In genomic region chr10:130263203-130263602, GRCm38 (mm10) we compare ENCODE assay signal across 13 mouse cellular contexts. TPM values are rescaled to one million over a fixed set of nuclear protein-coding genes. Genes with fewer than 3 reads are reported as not detected.
A peak's percentile ranks its signal among the peaks of the same experiment; 100 is the strongest.
DNase-seq lines count a peak whose midpoint lies in the region; ATAC-seq lines count a peak whose summit lies in the region.
"Had no signal": no experiment of that assay in that cellular context is flagged by ENCODE, and none has a peak within 500 bp of the region (broad histone marks: within the 10 kb centered on the region; RNA-seq: fewer than 3 reads in every experiment).

No protein-coding gene starts in this region.

- peak; percentile 9 to 23 for DNase-seq in frontal cortex, adult 2 months (ENCODE audit: extremely low spot score in 1 of 2, low spot score in 1 of 2)
- DNase-seq in left cerebral cortex, postnatal 14 days (ENCODE audit: low spot score in 2 of 2): peak; percentile 13 to 19
- DNase-seq in right cerebral cortex, postnatal 25 days: peak; percentile 14
- no peak for DNase-seq in kidney, adult 8-10 months
- no peak for DNase-seq in heart, postnatal 36 days
- no peak for DNase-seq in heart, embryonic 10.5 days (ENCODE audit: low spot score)
- DNase-seq: heart, adult 18-20 months; kidney, postnatal 36 days had no signal

- no peak overlapping the region for H3K4me2 ChIP-seq in hindbrain, embryonic 13.5 days
- H3K4me2 ChIP-seq in hindbrain, embryonic 12.5 days (replicated peaks): no peak overlapping the region

- peaks cover 4% of the 10 kb centered on the region; the same call in 1 of the 2 replicates for H3K4me1 ChIP-seq in hindbrain, embryonic 13.5 days (replicated peaks)
- H3K4me1 ChIP-seq in hindbrain, embryonic 12.5 days: no peaks in the 10 kb centered on the region
- H3K4me1 ChIP-seq in heart, embryonic 10.5 days: no peaks in the 10 kb centered on the region

- no peak overlapping the region for H3K4me3 ChIP-seq in hindbrain, embryonic 13.5 days
- no peak overlapping the region for H3K4me3 ChIP-seq in hindbrain, embryonic 12.5 days
- no peak overlapping the region for H3K4me3 ChIP-seq in heart, embryonic 10.5 days

- 31% methylated on average over 4 of the region's 4 CpGs for WGBS in hindbrain, embryonic 13.5 days
- 53% methylated on average over 4 of the region's 4 CpGs for WGBS in hindbrain, embryonic 12.5 days
- WGBS in heart, embryonic 10.5 days: 66% methylated on average over 4 of the region's 4 CpGs

- no peak overlapping the region for H3K9ac ChIP-seq in hindbrain, embryonic 13.5 days
- H3K9ac ChIP-seq in hindbrain, embryonic 12.5 days: no peak overlapping the region

- H3K27ac ChIP-seq in hindbrain, embryonic 13.5 days: no peak overlapping the region
- no peak overlapping the region for H3K27ac ChIP-seq in hindbrain, embryonic 12.5 days
- H3K27ac ChIP-seq in heart, embryonic 10.5 days: no peak overlapping the region

- no peaks in the 10 kb centered on the region for H3K36me3 ChIP-seq in hindbrain, embryonic 13.5 days
- no peaks in the 10 kb centered on the region for H3K36me3 ChIP-seq in hindbrain, embryonic 12.5 days
- no peaks in the 10 kb centered on the region for H3K36me3 ChIP-seq in heart, embryonic 10.5 days

- H3K27me3 ChIP-seq in hindbrain, embryonic 13.5 days: no peaks in the 10 kb centered on the region
- no peaks in the 10 kb centered on the region for H3K27me3 ChIP-seq in hindbrain, embryonic 12.5 days
- H3K27me3 ChIP-seq in heart, embryonic 10.5 days (ENCODE audit: insufficient read depth, poor library complexity, severe bottlenecking): no peaks in the 10 kb centered on the region
- H3K27me3 ChIP-seq: CH12.LX had no signal

- no peaks in the 10 kb centered on the region for H3K9me3 ChIP-seq in hindbrain, embryonic 13.5 days
- H3K9me3 ChIP-seq in hindbrain, embryonic 12.5 days (replicated peaks): no peaks in the 10 kb centered on the region
- no peaks in the 10 kb centered on the region for H3K9me3 ChIP-seq in heart, embryonic 10.5 days

- intact Hi-C loops in left cerebral cortex, postnatal 14 days (cut with DNase I): no loop called here
- intact Hi-C loops in heart, postnatal 36 days (cut with DNase I): no loop called here

- ATAC-seq in hindbrain, embryonic 13.5 days (ENCODE audit: low FRiP score): peak; percentile 61; the same call in 1 of the 2 replicates
- ATAC-seq in hindbrain, embryonic 12.5 days (ENCODE audit: low FRiP score): no peak

RNA-seq across cellular contexts. Expression of gene Neurod4, which starts 16.8 kb away (rescaled TPM):
- polyA plus RNA-seq in hindbrain, embryonic 13.5 days (2015; fragmentation: Nextera tagmentation; extraction: Ambion mirVana): 2.7 and 6.7 TPM in 2 replicates
- polyA plus RNA-seq in hindbrain, embryonic 12.5 days (2016; fragmentation: Nextera tagmentation; extraction: Ambion mirVana): 7.8 and 8.6 TPM in 2 replicates
- 0.30 and 0.46 TPM in 2 replicates for polyA plus RNA-seq in frontal cortex, adult 2 months (2012; rRNA removed)
- under 1 TPM; 0.33 to 0.34 TPM for total RNA-seq in left cerebral cortex, postnatal 14 days (2021)
- total RNA-seq in heart, postnatal 36 days (2021): not detected
- 0.06 and 0.28 TPM in 2 replicates for polyA plus RNA-seq in heart, embryonic 10.5 days (2016; fragmentation: Nextera tagmentation; extraction: Ambion mirVana)
- total RNA-seq: heart, adult 18-20 months had no signal
- polyA plus RNA-seq: liver, embryonic 16.5 days; testis, adult 2 months had no signal

RNA-seq across cellular contexts. Expression of gene Olfr827, which starts 49.0 kb away (rescaled TPM):
- polyA plus RNA-seq in hindbrain, embryonic 13.5 days (2015; fragmentation: Nextera tagmentation; extraction: Ambion mirVana): not detected in 2 replicates
- not detected in 2 replicates for polyA plus RNA-seq in hindbrain, embryonic 12.5 days (2016; fragmentation: Nextera tagmentation; extraction: Ambion mirVana)
- not detected in 2 replicates for polyA plus RNA-seq in frontal cortex, adult 2 months (2012; rRNA removed)
- not detected for total RNA-seq in left cerebral cortex, postnatal 14 days (2021)
- not detected for total RNA-seq in heart, postnatal 36 days (2021)
- not detected in 2 replicates for polyA plus RNA-seq in heart, embryonic 10.5 days (2016; fragmentation: Nextera tagmentation; extraction: Ambion mirVana)
- total RNA-seq: CH12.LX; heart, adult 18-20 months had no signal
- polyA plus RNA-seq: liver, embryonic 16.5 days; testis, adult 2 months had no signal

RNA-seq across cellular contexts. Expression of gene Tespa1, which starts 59.5 kb away (rescaled TPM):
- polyA plus RNA-seq in hindbrain, embryonic 13.5 days (2015; fragmentation: Nextera tagmentation; extraction: Ambion mirVana): not detected in 2 replicates
- polyA plus RNA-seq in hindbrain, embryonic 12.5 days (2016; fragmentation: Nextera tagmentation; extraction: Ambion mirVana): 0.31 TPM in 1 of 2 replicates, not detected in the other
- 0.12 and 0.13 TPM in 2 replicates for polyA plus RNA-seq in frontal cortex, adult 2 months (2012; rRNA removed)
- 1 to 10 TPM; 2.7 to 3.7 TPM for total RNA-seq in left cerebral cortex, postnatal 14 days (2021)
- total RNA-seq in heart, postnatal 36 days (2021): under 1 TPM; 0.28 to 0.33 TPM
- polyA plus RNA-seq in heart, embryonic 10.5 days (2016; fragmentation: Nextera tagmentation; extraction: Ambion mirVana): 0.23 TPM in 1 of 2 replicates, not detected in the other
- polyA plus RNA-seq: testis, adult 2 months had no signal

Comparison
In these comparisons a context has a peak if more than half of its experiments do, and no peak if none do; other contexts are left out.
1. DNase-seq: peak in frontal cortex, adult 2 months (2 of 2), left cerebral cortex, postnatal 14 days (2 of 2) and right cerebral cortex, postnatal 25 days (single experiment); none in kidney, adult 8-10 months (0 of 2), heart, postnatal 36 days (0 of 2) and heart, embryonic 10.5 days (single experiment).